ENCODE assay signal across 12 mouse cellular contexts in the genomic region with DNA sequence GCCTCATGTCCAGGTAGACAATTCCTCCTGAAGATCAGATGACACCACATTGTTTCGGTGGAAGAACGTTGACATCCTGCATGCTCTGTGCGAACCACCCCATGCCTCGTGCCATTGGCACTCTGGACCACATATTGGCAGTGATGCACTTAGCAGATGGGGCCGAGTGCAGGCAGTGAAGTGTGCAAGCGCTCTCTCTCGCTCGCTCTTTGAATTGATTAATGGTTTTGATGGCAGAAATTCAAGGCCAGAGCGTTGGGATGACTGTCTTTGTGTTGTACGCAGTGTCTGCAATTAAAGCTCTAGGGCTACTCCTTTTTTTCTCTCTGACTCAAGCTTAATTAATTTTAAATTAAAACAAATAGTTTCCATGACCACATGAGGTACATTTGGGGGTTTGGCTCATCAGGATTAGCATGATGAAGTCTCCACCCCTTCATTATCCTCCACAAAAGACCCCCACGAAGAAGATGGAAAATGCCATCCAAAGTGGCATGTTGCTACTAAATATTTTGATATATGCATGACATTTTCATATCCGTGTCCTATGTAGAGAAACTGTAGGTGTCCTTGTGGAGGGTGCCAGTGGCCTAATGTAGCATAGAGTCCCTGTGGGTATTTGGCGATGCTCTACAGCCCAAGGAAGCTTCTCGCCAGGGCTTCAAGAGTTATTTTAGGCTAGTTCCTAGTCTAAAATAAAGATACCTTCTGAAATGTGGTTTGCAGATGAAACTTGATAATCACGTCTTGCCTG. TPM values are rescaled to one million over a fixed set of nuclear protein-coding genes. Genes with fewer than 3 reads are reported as not detected.
DNase-seq lines count a peak whose midpoint lies in the region; ATAC-seq and TF ChIP-seq lines count a peak whose summit lies in the region.
"Had no signal": no experiment of that assay in that cellular context is flagged by ENCODE, and none has a peak within 500 bp of the region (broad histone marks: within the 10 kb centered on the region; RNA-seq: fewer than 3 reads in every experiment).

No protein-coding gene starts in this region.

- H3K9ac ChIP-seq in kidney, postnatal 0 days (ENCODE audit: low read depth, low read length) = no peak overlapping the region
- H3K9ac ChIP-seq in hindbrain, postnatal 0 days (replicated peaks; ENCODE audit: low read length) = no peak overlapping the region

- no peak for TF ChIP-seq CTCF in kidney, postnatal 0 days (IDR thresholded peaks at IDR 0.05; ENCODE audit: low read depth)
- TF ChIP-seq CTCF in hindbrain, postnatal 0 days (IDR thresholded peaks at IDR 0.05; ENCODE audit: low read depth) = no peak

- no peaks in the 10 kb centered on the region for H3K9me3 ChIP-seq in kidney, postnatal 0 days (replicated peaks; ENCODE audit: low read length)
- H3K9me3 ChIP-seq in hindbrain, postnatal 0 days (ENCODE audit: low read length) = no peaks in the 10 kb centered on the region

- DNase-seq in kidney, postnatal 0 days (ENCODE audit: low spot score) = peak; percentile 50
- DNase-seq in kidney, adult 11 months = no peak
- DNase-seq in brain, embryonic 18.5 days (ENCODE audit: low read depth, low spot score) = peak; percentile 26
- DNase-seq in cerebellum, postnatal 25 days = peak; percentile 89
- peak; percentile 75 for DNase-seq in hindbrain, postnatal 0 days (ENCODE audit: low spot score)
- no peak for DNase-seq in thymus, postnatal 25 days
- no peak for DNase-seq in urinary bladder, adult 18-20 months (ENCODE audit: low spot score in 2 of 2)
- no peak for DNase-seq in adrenal gland, postnatal 14 days
- DNase-seq: heart, postnatal 14 days; kidney, adult 9 months had no signal

- H3K27me3 ChIP-seq in kidney, postnatal 0 days (ENCODE audit: insufficient read depth, low read length) = no peaks in the 10 kb centered on the region
- no peaks in the 10 kb centered on the region for H3K27me3 ChIP-seq in hindbrain, postnatal 0 days (ENCODE audit: insufficient read depth, low read length)

- no peaks in the 10 kb centered on the region for H3K36me3 ChIP-seq in kidney, postnatal 0 days (ENCODE audit: insufficient read depth, low read length)
- H3K36me3 ChIP-seq in hindbrain, postnatal 0 days (ENCODE audit: insufficient read depth, low read length) = no peaks in the 10 kb centered on the region

- no peak overlapping the region for H3K4me3 ChIP-seq in kidney, postnatal 0 days (replicated peaks; ENCODE audit: low read depth, low read length)
- no peak overlapping the region for H3K4me3 ChIP-seq in hindbrain, postnatal 0 days (ENCODE audit: low read length)

- no peak overlapping the region for H3K4me2 ChIP-seq in kidney, postnatal 0 days (ENCODE audit: low read length)
- H3K4me2 ChIP-seq in hindbrain, postnatal 0 days (ENCODE audit: low read depth, low read length) = no peak overlapping the region

- WGBS in kidney, postnatal 0 days = 62% methylated on average over 15 of the region's 15 CpGs
- WGBS in hindbrain, postnatal 0 days = 38% methylated on average over 15 of the region's 15 CpGs

- H3K4me1 ChIP-seq in kidney, postnatal 0 days (replicated peaks; ENCODE audit: insufficient read depth, low read length) = no peaks in the 10 kb centered on the region
- no peaks in the 10 kb centered on the region for H3K4me1 ChIP-seq in hindbrain, postnatal 0 days (ENCODE audit: insufficient read depth, low read length)

- no peak for ATAC-seq in kidney, postnatal 0 days (replicated peaks; ENCODE audit: low FRiP score, low read depth)
- ATAC-seq in hindbrain, postnatal 0 days = peak; percentile 93

- H3K27ac ChIP-seq in kidney, postnatal 0 days = no peak overlapping the region
- H3K27ac ChIP-seq in hindbrain, postnatal 0 days = no peak overlapping the region

RNA-seq across cellular contexts. Expression of gene Lrrtm3, which starts 40.5 kb away (rescaled TPM):
- polyA plus RNA-seq in kidney, postnatal 0 days (2015; fragmentation: Nextera tagmentation; extraction: Ambion mirVana) = 0.38 and 0.43 TPM in 2 replicates
- 28.0 and 36.9 TPM in 2 replicates for total RNA-seq in hindbrain, postnatal 0 days (2014; rRNA removed)
- polyA plus RNA-seq in hindbrain, postnatal 0 days (2015; fragmentation: Nextera tagmentation; extraction: Ambion mirVana) = 29.0 and 33.0 TPM in 2 replicates
- total RNA-seq in adrenal gland, postnatal 14 days (2021) = 0.30 and 1.2 TPM in 2 replicates
- total RNA-seq: megakaryocyte progenitor cell, adult 5-6 weeks had no signal
- polyA plus RNA-seq: liver, embryonic 16.5 days had no signal

Comparison
In these comparisons a context has a peak if more than half of its experiments do, and no peak if none do; other contexts are left out.
1. DNase-seq: peak in kidney, postnatal 0 days (single experiment), brain, embryonic 18.5 days (single experiment), cerebellum, postnatal 25 days (2 of 2) and hindbrain, postnatal 0 days (single experiment); none in kidney, adult 11 months (single experiment), thymus, postnatal 25 days (single experiment), urinary bladder, adult 18-20 months (0 of 2) and adrenal gland, postnatal 14 days (single experiment).
2. RNA of gene Lrrtm3, which starts 40.5 kb away (total RNA-seq): 28.0 to 36.9 TPM in hindbrain, postnatal 0 days; 0.30 to 1.2 TPM in adrenal gland, postnatal 14 days; every median in the first group is over 10 times any median in the second.